Mouse (Mus musculus): ENCODE data around the gene Myh3. TPM values are rescaled to one million over a fixed set of nuclear protein-coding genes. Genes with fewer than 3 reads are reported as not detected.

Gene Myh3
- polyA plus RNA-seq, 2 experiments, result 192 to 205 TPM

DNA sequence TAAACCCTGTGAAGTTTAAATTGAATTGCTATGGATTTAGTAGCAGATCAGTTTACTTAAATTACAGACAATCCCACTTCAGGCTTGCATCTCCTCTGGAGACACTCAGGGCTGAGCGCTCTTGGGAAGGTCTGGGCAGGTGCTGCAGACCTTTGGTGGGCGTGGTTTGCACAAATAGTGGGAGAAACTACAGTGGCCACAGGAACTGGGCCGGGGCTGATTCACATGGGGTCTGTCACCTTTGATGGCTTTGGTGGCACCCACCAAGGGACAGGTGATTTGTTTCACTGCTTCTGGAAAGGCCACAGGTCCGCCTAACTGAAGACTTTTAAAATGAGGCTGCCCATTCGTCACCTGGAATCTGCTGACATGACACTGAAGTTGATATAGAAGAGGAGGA lies 38.6 kb downstream of the Myh3 start:
- H3K27ac ChIP-seq (replicated peaks; ENCODE audit: low read depth, low read length), result no peak overlapping the region
- no peaks in the 10 kb centered on the region for H3K36me3 ChIP-seq (ENCODE audit: control insufficient read depth, insufficient read depth, low read length)
- TF ChIP-seq POLR2A (IDR thresholded peaks at IDR 0.05; ENCODE audit: borderline replicate concordance, extremely low read depth, insufficient read depth, insufficient read length), result no peak
- no peaks in the 10 kb centered on the region for H3K9me3 ChIP-seq (ENCODE audit: control insufficient read depth, low read length)
- ATAC-seq (ENCODE audit: low FRiP score, low read depth), result no peak
- H3K4me1 ChIP-seq (ENCODE audit: control insufficient read depth, insufficient read depth, low read length), result peaks cover 4% of the 10 kb centered on the region
- no peaks in the 10 kb centered on the region for H3K27me3 ChIP-seq (ENCODE audit: control insufficient read depth, insufficient read depth, low read length)
- no peak overlapping the region for H3K4me3 ChIP-seq (replicated peaks; ENCODE audit: low read length)
- no peak for DNase-seq (ENCODE audit: low spot score)
- WGBS, result 72% methylated on average over 5 of the region's 5 CpGs
- H3K9ac ChIP-seq (ENCODE audit: low read depth, low read length, severe bottlenecking), result no peak overlapping the region
- H3K4me2 ChIP-seq (replicated peaks; ENCODE audit: low read depth, low read length, severe bottlenecking), result no peak overlapping the region

GRCm38 (mm10) chr11:67119539-67120070 lies 41.5 kb downstream of the Myh3 start:
- no peaks in the 10 kb centered on the region for H3K27me3 ChIP-seq (ENCODE audit: control insufficient read depth, insufficient read depth, low read length)
- H3K9ac ChIP-seq (ENCODE audit: low read depth, low read length, severe bottlenecking), result no peak overlapping the region
- no peak overlapping the region for H3K27ac ChIP-seq (replicated peaks; ENCODE audit: low read depth, low read length)
- H3K4me2 ChIP-seq (replicated peaks; ENCODE audit: low read depth, low read length, severe bottlenecking), result no peak overlapping the region
- 49% methylated on average over 4 of the region's 4 CpGs for WGBS
- peaks cover 4% of the 10 kb centered on the region for H3K4me1 ChIP-seq (ENCODE audit: control insufficient read depth, insufficient read depth, low read length)
- DNase-seq (ENCODE audit: low spot score), result no peak
- TF ChIP-seq POLR2A (IDR thresholded peaks at IDR 0.05; ENCODE audit: borderline replicate concordance, extremely low read depth, insufficient read depth, insufficient read length), result no peak
- H3K4me3 ChIP-seq (replicated peaks; ENCODE audit: low read length), result no peak overlapping the region
- no peaks in the 10 kb centered on the region for H3K9me3 ChIP-seq (ENCODE audit: control insufficient read depth, low read length)
- no peak; the same call in 1 of the 2 replicates for ATAC-seq (ENCODE audit: low FRiP score, low read depth)
- H3K36me3 ChIP-seq (ENCODE audit: control insufficient read depth, insufficient read depth, low read length), result no peaks in the 10 kb centered on the region

DNA sequence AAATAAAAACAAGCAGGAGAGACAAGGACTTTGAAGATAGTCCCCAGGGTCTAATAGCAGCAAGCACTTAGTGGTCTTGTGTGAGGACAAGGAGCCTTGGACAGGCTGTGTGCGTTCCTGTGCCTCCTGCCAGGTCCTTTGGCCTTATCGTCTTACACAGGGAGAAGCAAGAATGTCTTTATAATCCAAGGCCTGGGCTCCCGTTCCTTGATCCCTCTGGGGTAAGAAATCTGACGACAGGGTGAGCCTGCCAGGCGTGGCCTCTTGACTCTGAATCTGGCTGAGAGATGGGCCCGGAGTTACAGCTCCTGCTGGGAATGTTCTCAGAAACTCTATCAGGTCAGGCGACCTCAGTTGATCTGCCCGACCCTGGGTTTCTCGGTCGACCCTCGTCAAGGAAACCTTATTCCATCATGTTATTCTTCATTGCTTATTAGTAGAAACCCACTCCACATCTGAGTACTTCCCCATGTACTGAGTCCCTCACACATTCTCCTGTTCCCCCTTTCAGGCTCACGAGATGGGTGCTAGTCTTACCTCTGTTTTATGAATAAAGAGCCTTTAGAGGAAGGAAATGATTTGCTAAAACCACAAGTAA lies 42.7 kb downstream of the Myh3 start:
- Histone ChIP-seq H3K27me3 (ENCODE audit: control insufficient read depth, insufficient read depth, low read length) (no peaks in the 10 kb centered on the region), H3K9me3 (ENCODE audit: control insufficient read depth, low read length) (no peaks in the 10 kb centered on the region), H3K4me1 (ENCODE audit: control insufficient read depth, insufficient read depth, low read length) (peaks cover 4% of the 10 kb centered on the region), H3K27ac (replicated peaks; ENCODE audit: low read depth, low read length) (no peak overlapping the region), H3K4me2 (replicated peaks; ENCODE audit: low read depth, low read length, severe bottlenecking) (no peak overlapping the region), H3K4me3 (replicated peaks; ENCODE audit: low read length) (no peak overlapping the region), H3K36me3 (ENCODE audit: control insufficient read depth, insufficient read depth, low read length) (no peaks in the 10 kb centered on the region), H3K9ac (ENCODE audit: low read depth, low read length, severe bottlenecking) (no peak overlapping the region)
- no peak for TF ChIP-seq POLR2A (IDR thresholded peaks at IDR 0.05; ENCODE audit: borderline replicate concordance, extremely low read depth, insufficient read depth, insufficient read length)
- 41% methylated on average over 12 of the region's 12 CpGs for WGBS
- ATAC-seq (ENCODE audit: low FRiP score, low read depth) (0 out of 2 replicates have a peak, but pooled peaks have one; percentile 11), DNase-seq (ENCODE audit: low spot score) (no peak)

- Histone ChIP-seq H3K9me3 (ENCODE audit: control insufficient read depth, low read length) (no peaks in the 10 kb centered on the region), H3K4me2 (replicated peaks; ENCODE audit: low read depth, low read length, severe bottlenecking) (no peak overlapping the region), H3K27ac (replicated peaks; ENCODE audit: low read depth, low read length) (no peak overlapping the region), H3K9ac (ENCODE audit: low read depth, low read length, severe bottlenecking) (no peak overlapping the region), H3K36me3 (ENCODE audit: control insufficient read depth, insufficient read depth, low read length) (no peaks in the 10 kb centered on the region), H3K4me3 (replicated peaks; ENCODE audit: low read length) (no peak overlapping the region), H3K4me1 (ENCODE audit: control insufficient read depth, insufficient read depth, low read length) (peaks cover 4% of the 10 kb centered on the region), H3K27me3 (ENCODE audit: control insufficient read depth, insufficient read depth, low read length) (no peaks in the 10 kb centered on the region)
- TF ChIP-seq POLR2A (IDR thresholded peaks at IDR 0.05; ENCODE audit: borderline replicate concordance, extremely low read depth, insufficient read depth, insufficient read length), result no peak
- DNase-seq (ENCODE audit: low spot score), result no peak
- no peak for ATAC-seq (ENCODE audit: low FRiP score, low read depth)
- 47% methylated on average over 7 of the region's 7 CpGs for WGBS
Observed at GRCm38 (mm10) chr11:67124943-67125342, 46.8 kb downstream of the Myh3 start.

- Histone ChIP-seq H3K4me2 (replicated peaks; ENCODE audit: low read depth, low read length, severe bottlenecking) (no peak overlapping the region), H3K9me3 (ENCODE audit: control insufficient read depth, low read length) (no peaks in the 10 kb centered on the region), H3K4me1 (ENCODE audit: control insufficient read depth, insufficient read depth, low read length) (peaks cover 4% of the 10 kb centered on the region), H3K36me3 (ENCODE audit: control insufficient read depth, insufficient read depth, low read length) (no peaks in the 10 kb centered on the region), H3K27ac (replicated peaks; ENCODE audit: low read depth, low read length) (no peak overlapping the region), H3K4me3 (replicated peaks; ENCODE audit: low read length) (no peak overlapping the region), H3K27me3 (ENCODE audit: control insufficient read depth, insufficient read depth, low read length) (no peaks in the 10 kb centered on the region), H3K9ac (ENCODE audit: low read depth, low read length, severe bottlenecking) (no peak overlapping the region)
- DNase-seq (ENCODE audit: low spot score) (no peak), ATAC-seq (ENCODE audit: low FRiP score, low read depth) (0 out of 2 replicates have a peak, but pooled peaks have one; percentile 23)
- WGBS, result 54% methylated on average over 17 of the region's 17 CpGs
- TF ChIP-seq POLR2A (IDR thresholded peaks at IDR 0.05; ENCODE audit: borderline replicate concordance, extremely low read depth, insufficient read depth, insufficient read length), result no peak
Observed at GRCm38 (mm10) chr11:67125361-67125760, 47.3 kb downstream of the Myh3 start.

Measured in limb, embryonic 14.5 days (tissue).